Mouse (Mus musculus) c-Kit-positive CD71-positive TER-119-positive erythroid progenitor cells, embryonic 14.5 days (primary cell): Measurements from ENCODE around the gene Btbd10.
A peak's percentile ranks its signal among the peaks of the same experiment; 100 is the strongest.

Experiments
- DNase-seq: peaks from one replicate; pipeline ENCODE4 v3.0.0-alpha.2; 2013; ENCODE audit warnings: low spot score

Gene Btbd10

GRCm38 (mm10) chr7:113295077-113295890 is 73.9 kb downstream of the Btbd10 start:
- DNase-seq = peak; percentile 50

- peak; percentile 32 for DNase-seq
Measured at GRCm38 (mm10) chr7:113294598-113294997, 74.6 kb downstream of the Btbd10 start.

- peak; percentile 56 for DNase-seq
Measured at GRCm38 (mm10) chr7:113292193-113292592, 77.0 kb downstream of the Btbd10 start.

- DNase-seq = no peak
Measured at GRCm38 (mm10) chr7:113291741-113292140, 77.5 kb downstream of the Btbd10 start.

GRCm38 (mm10) chr7:113289211-113289610 is 80.0 kb downstream of the Btbd10 start:
- no peak for DNase-seq

GRCm38 (mm10) chr7:113285405-113285804 is 83.8 kb downstream of the Btbd10 start:
- no peak for DNase-seq

- no peak for DNase-seq
Measured at GRCm38 (mm10) chr7:113279246-113279645, 89.9 kb downstream of the Btbd10 start.

GRCm38 (mm10) chr7:113278493-113278892 is 90.7 kb downstream of the Btbd10 start:
- no peak for DNase-seq

- no peak for DNase-seq
Measured at GRCm38 (mm10) chr7:113277245-113277644, 91.9 kb downstream of the Btbd10 start.

GRCm38 (mm10) chr7:113272338-113272997 is 96.7 kb downstream of the Btbd10 start:
- DNase-seq = no peak

GRCm38 (mm10) chr7:113270991-113271390 is 98.2 kb downstream of the Btbd10 start:
- DNase-seq = no peak

GRCm38 (mm10) chr7:113270551-113270950 is 98.6 kb downstream of the Btbd10 start:
- DNase-seq = no peak

- DNase-seq = no peak
Measured at GRCm38 (mm10) chr7:113269921-113270320, 99.3 kb downstream of the Btbd10 start.

GRCm38 (mm10) chr7:113269081-113269480 is 100.1 kb downstream of the Btbd10 start:
- DNase-seq = no peak

GRCm38 (mm10) chr7:113268287-113268686 is 100.9 kb downstream of the Btbd10 start:
- DNase-seq = peak; percentile 45
